Mouse (Mus musculus): ENCODE measurements around the gene Wnt5b. TPM values are rescaled to one million over a fixed set of nuclear protein-coding genes. Genes with fewer than 3 reads are reported as not detected.

Wnt5b gene
- total and polyA plus RNA-seq, 3 experiments: 0.03 TPM; not detected in 2

GRCm38 (mm10) chr6:119460391-119460790 lies 83.8 kb downstream of the Wnt5b start:
- no peak overlapping the region for H3K4me3 ChIP-seq (ENCODE audit: low read depth, low read length)
- H3K9me3 ChIP-seq (replicated peaks): no peaks in the 10 kb centered on the region
- ATAC-seq (ENCODE audit: extremely low read depth, insufficient number of reproducible peaks, low FRiP score, poor library complexity, severe bottlenecking) (no peak), DNase-seq (ENCODE audit: low spot score) (no peak)
- H3K36me3 ChIP-seq (replicated peaks): no peaks in the 10 kb centered on the region
- H3K27me3 ChIP-seq (ENCODE audit: insufficient read depth, low read length): peaks cover 46% of the 10 kb centered on the region
- TF ChIP-seq GATA1 (IDR thresholded peaks at IDR 0.05; ENCODE audit: borderline replicate concordance, low read length): no peak
- no peak for TF ChIP-seq GATA2 (IDR thresholded peaks at IDR 0.05; ENCODE audit: borderline replicate concordance, low read depth, low read length)
- no peak for TF ChIP-seq TAL1 (conservative IDR thresholded peaks at IDR 0.05; ENCODE audit: low read depth, low read length)
- TF ChIP-seq POLR2AphosphoS5 (IDR thresholded peaks at IDR 0.05; ENCODE audit: insufficient replicate concordance, low read depth, low read length): no peak
- TF ChIP-seq CTCF (IDR thresholded peaks at IDR 0.05; ENCODE audit: low read depth, low read length): no peak
- H3K4me1 ChIP-seq (ENCODE audit: insufficient read depth, low read depth, low read length): no peaks in the 10 kb centered on the region

DNA sequence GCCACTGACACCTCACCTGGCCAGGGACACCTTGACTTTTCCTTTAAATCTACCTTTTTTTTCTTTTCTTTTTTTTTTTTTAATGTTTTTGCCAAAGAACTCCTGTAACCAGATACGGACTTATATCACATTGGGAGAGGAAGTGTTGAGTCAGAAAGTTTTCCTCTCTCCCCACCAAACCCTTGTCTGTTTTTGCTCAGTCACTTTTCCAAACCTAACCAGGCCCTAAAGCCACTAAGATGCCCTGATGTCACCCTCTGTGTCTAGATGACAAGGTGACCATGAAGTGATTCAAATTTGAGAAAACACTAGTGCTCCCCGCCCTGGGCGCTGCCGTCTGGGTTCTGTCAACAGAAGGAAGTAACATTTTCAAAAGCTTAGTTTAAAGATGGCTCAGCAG lies 85.1 kb downstream of the Wnt5b start:
- H3K36me3 ChIP-seq (replicated peaks): no peaks in the 10 kb centered on the region
- TF ChIP-seq GATA2 (IDR thresholded peaks at IDR 0.05; ENCODE audit: borderline replicate concordance, low read depth, low read length): no peak
- TF ChIP-seq CTCF (IDR thresholded peaks at IDR 0.05; ENCODE audit: low read depth, low read length): no peak
- TF ChIP-seq TAL1 (conservative IDR thresholded peaks at IDR 0.05; ENCODE audit: low read depth, low read length): no peak
- no peak for TF ChIP-seq GATA1 (IDR thresholded peaks at IDR 0.05; ENCODE audit: borderline replicate concordance, low read length)
- no peak for TF ChIP-seq POLR2AphosphoS5 (IDR thresholded peaks at IDR 0.05; ENCODE audit: insufficient replicate concordance, low read depth, low read length)
- ATAC-seq (ENCODE audit: extremely low read depth, insufficient number of reproducible peaks, low FRiP score, poor library complexity, severe bottlenecking) (no peak), DNase-seq (ENCODE audit: low spot score) (no peak)
- H3K27me3 ChIP-seq (ENCODE audit: insufficient read depth, low read length): peaks cover 48% of the 10 kb centered on the region
- H3K4me1 ChIP-seq (ENCODE audit: insufficient read depth, low read depth, low read length): no peaks in the 10 kb centered on the region
- no peaks in the 10 kb centered on the region for H3K9me3 ChIP-seq (replicated peaks)
- H3K4me3 ChIP-seq (ENCODE audit: low read depth, low read length): no peak overlapping the region

DNA sequence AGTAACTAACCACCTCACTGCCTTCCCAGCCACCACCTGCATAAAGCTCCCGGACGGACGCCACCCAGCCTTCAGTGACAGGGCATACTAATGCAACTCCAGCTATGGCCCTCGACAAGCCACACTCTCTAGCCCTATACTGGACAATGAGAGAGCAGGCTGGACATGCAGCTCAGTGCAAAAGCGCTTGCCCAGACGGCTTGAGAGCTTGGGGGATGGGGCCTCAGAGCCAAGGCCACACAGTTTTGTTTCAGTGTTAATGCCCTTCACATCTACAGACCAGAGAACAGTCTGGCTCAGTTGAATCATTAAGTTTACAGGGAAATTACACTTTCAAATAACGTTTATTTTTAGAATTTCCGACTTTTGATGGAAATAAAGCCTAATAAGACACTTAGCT lies 86.0 kb downstream of the Wnt5b start:
- no peak for TF ChIP-seq GATA2 (IDR thresholded peaks at IDR 0.05; ENCODE audit: borderline replicate concordance, low read depth, low read length)
- TF ChIP-seq TAL1 (conservative IDR thresholded peaks at IDR 0.05; ENCODE audit: low read depth, low read length): no peak
- TF ChIP-seq GATA1 (IDR thresholded peaks at IDR 0.05; ENCODE audit: borderline replicate concordance, low read length): no peak
- no peak for TF ChIP-seq CTCF (IDR thresholded peaks at IDR 0.05; ENCODE audit: low read depth, low read length)
- no peak for TF ChIP-seq POLR2AphosphoS5 (IDR thresholded peaks at IDR 0.05; ENCODE audit: insufficient replicate concordance, low read depth, low read length)
- ATAC-seq (ENCODE audit: extremely low read depth, insufficient number of reproducible peaks, low FRiP score, poor library complexity, severe bottlenecking) (no peak), DNase-seq (ENCODE audit: low spot score) (no peak)
- Histone ChIP-seq H3K27me3 (ENCODE audit: insufficient read depth, low read length) (peaks cover 46% of the 10 kb centered on the region), H3K4me3 (ENCODE audit: low read depth, low read length) (no peak overlapping the region), H3K4me1 (ENCODE audit: insufficient read depth, low read depth, low read length) (no peaks in the 10 kb centered on the region), H3K9me3 (replicated peaks) (no peaks in the 10 kb centered on the region), H3K36me3 (replicated peaks) (no peaks in the 10 kb centered on the region)

DNA sequence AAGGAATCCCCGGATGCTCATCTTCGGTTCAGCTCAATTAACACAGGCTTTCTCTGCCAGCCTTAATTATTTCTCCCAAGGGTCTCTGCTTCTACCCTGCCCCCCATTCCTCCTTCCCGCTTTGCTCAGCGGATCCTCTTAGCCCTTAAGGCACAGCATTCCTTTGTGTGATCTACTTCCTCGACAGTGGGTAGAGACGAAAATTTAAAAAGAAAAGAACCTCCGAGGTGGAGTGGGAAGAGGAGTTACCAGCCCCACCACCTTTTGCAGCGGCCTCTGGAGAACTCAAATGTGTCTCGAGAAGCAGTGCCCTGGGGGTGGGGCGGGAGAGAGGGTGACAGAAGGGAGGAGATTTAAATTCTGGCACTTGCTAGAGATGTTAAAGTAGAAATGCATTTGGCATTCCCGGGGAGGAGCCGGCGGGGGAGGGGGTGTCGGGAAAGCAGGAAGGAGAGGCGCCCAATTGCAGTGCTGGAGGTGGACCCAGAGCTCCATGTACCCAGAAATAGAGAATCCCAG lies 92.1 kb downstream of the Wnt5b start:
- Histone ChIP-seq H3K36me3 (replicated peaks) (no peaks in the 10 kb centered on the region), H3K9me3 (replicated peaks) (no peaks in the 10 kb centered on the region), H3K27me3 (ENCODE audit: insufficient read depth, low read length) (peaks cover 76% of the 10 kb centered on the region), H3K4me3 (ENCODE audit: low read depth, low read length) (no peak overlapping the region), H3K4me1 (ENCODE audit: insufficient read depth, low read depth, low read length) (no peaks in the 10 kb centered on the region; the same call in 1 of the 2 replicates)
- no peak for TF ChIP-seq POLR2AphosphoS5 (IDR thresholded peaks at IDR 0.05; ENCODE audit: insufficient replicate concordance, low read depth, low read length)
- no peak for TF ChIP-seq GATA1 (IDR thresholded peaks at IDR 0.05; ENCODE audit: borderline replicate concordance, low read length)
- no peak for TF ChIP-seq CTCF (IDR thresholded peaks at IDR 0.05; ENCODE audit: low read depth, low read length)
- no peak for TF ChIP-seq GATA2 (IDR thresholded peaks at IDR 0.05; ENCODE audit: borderline replicate concordance, low read depth, low read length)
- TF ChIP-seq TAL1 (conservative IDR thresholded peaks at IDR 0.05; ENCODE audit: low read depth, low read length): no peak
- no peak for ATAC-seq (ENCODE audit: extremely low read depth, insufficient number of reproducible peaks, low FRiP score, poor library complexity, severe bottlenecking)
- DNase-seq (ENCODE audit: low spot score): no peak

DNA sequence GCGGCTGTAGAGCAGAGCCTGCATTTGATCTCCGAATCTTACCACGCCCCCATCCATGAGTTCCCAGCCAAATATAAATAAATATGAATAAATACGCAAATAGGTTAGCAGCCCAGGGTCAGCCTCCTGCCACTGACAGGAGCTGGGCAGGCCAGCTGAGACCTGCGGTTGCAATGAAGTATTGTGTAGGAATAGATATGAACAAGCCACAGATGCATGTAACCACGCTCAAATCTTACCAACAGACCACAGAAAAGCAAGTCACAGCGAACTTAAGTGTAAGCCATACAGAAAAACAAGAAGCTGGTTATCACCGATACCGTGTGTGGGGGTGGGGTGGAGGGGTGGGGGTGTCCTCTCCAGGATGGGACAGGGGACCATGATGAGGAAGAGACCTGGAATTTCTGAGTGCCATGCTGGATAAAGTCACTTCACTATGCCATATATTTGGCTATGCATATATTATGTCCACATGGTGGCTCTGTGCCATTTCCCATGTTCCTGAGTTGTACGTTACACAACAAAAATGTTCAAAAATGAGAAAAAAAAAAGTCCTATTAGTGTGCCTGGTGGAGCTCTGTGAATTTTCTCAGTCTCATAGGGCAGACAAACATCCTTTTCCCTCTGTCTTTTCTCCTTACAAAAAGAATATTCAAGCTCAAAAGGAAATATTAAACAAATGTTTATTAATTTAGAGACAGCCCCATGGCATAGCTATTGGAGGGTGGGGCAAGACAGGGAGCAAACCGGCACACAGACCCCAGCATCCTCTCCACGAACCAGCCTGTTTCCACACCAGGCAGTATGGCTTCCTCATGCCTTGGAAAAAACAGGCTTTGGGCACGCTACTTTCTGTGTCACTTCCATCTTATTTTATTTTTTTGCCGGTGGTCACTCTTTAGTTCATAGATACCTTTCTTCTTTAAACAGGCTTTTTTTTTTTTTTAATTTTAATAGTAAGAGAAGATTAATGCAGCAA lies 92.9 kb downstream of the Wnt5b start:
- DNase-seq (ENCODE audit: low spot score) (no peak), ATAC-seq (ENCODE audit: extremely low read depth, insufficient number of reproducible peaks, low FRiP score, poor library complexity, severe bottlenecking) (no peak)
- peaks cover 80% of the 10 kb centered on the region for H3K27me3 ChIP-seq (ENCODE audit: insufficient read depth, low read length)
- H3K36me3 ChIP-seq (replicated peaks): no peaks in the 10 kb centered on the region
- TF ChIP-seq CTCF (IDR thresholded peaks at IDR 0.05; ENCODE audit: low read depth, low read length) (no peak), POLR2AphosphoS5 (IDR thresholded peaks at IDR 0.05; ENCODE audit: insufficient replicate concordance, low read depth, low read length) (no peak), GATA1 (IDR thresholded peaks at IDR 0.05; ENCODE audit: borderline replicate concordance, low read length) (no peak), GATA2 (IDR thresholded peaks at IDR 0.05; ENCODE audit: borderline replicate concordance, low read depth, low read length) (no peak), TAL1 (conservative IDR thresholded peaks at IDR 0.05; ENCODE audit: low read depth, low read length) (no peak)
- no peaks in the 10 kb centered on the region; the same call in 1 of the 2 replicates for H3K4me1 ChIP-seq (ENCODE audit: insufficient read depth, low read depth, low read length)
- H3K9me3 ChIP-seq (replicated peaks): no peaks in the 10 kb centered on the region
- no peak overlapping the region for H3K4me3 ChIP-seq (ENCODE audit: low read depth, low read length)

DNA sequence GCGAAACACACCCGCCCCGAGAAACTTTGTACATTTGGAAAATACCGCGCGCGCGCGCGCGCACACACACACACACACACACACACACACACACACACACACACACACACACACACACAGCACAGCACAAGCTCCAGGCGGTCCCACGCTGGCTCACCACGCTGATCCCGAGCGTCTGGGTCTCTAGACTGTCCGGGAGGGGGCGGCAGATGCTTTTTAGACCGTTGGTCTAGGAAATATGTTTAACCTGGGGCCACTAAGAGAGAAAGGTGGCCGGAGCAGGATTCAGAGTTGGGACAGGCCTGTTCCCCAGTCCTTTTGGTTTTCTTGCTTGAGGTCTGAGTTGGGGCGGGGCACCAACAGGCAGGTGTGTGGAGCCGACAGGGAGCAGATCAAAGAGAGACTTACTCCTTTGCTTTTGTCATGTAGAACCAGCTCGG lies 95.1 kb downstream of the Wnt5b start:
- Histone ChIP-seq H3K27me3 (ENCODE audit: insufficient read depth, low read length) (peaks cover 69% of the 10 kb centered on the region), H3K4me3 (ENCODE audit: low read depth, low read length) (no peak overlapping the region), H3K36me3 (replicated peaks) (no peaks in the 10 kb centered on the region), H3K9me3 (replicated peaks) (no peaks in the 10 kb centered on the region), H3K4me1 (ENCODE audit: insufficient read depth, low read depth, low read length) (no peaks in the 10 kb centered on the region; the same call in 1 of the 2 replicates)
- no peak for DNase-seq (ENCODE audit: low spot score)
- ATAC-seq (ENCODE audit: extremely low read depth, insufficient number of reproducible peaks, low FRiP score, poor library complexity, severe bottlenecking): no peak
- TF ChIP-seq TAL1 (conservative IDR thresholded peaks at IDR 0.05; ENCODE audit: low read depth, low read length): no peak
- TF ChIP-seq CTCF (IDR thresholded peaks at IDR 0.05; ENCODE audit: low read depth, low read length): no peak
- TF ChIP-seq GATA1 (IDR thresholded peaks at IDR 0.05; ENCODE audit: borderline replicate concordance, low read length): no peak
- TF ChIP-seq POLR2AphosphoS5 (IDR thresholded peaks at IDR 0.05; ENCODE audit: insufficient replicate concordance, low read depth, low read length): no peak
- no peak for TF ChIP-seq GATA2 (IDR thresholded peaks at IDR 0.05; ENCODE audit: borderline replicate concordance, low read depth, low read length)

All from G1E (cell line).